Mouse (Mus musculus): Measurements from ENCODE around the gene Tceal5. TPM values are rescaled to one million over a fixed set of nuclear protein-coding genes. Genes with fewer than 3 reads are reported as not detected.
"Not testable (repeated sequence)": the region's sequence is repeated elsewhere in the genome, so short reads cannot be mapped to it uniquely, and the experiment has no call there.

Tceal5 gene
- polyA plus RNA-seq, 1 experiment from 2014 or later = 22.7 TPM

DNA sequence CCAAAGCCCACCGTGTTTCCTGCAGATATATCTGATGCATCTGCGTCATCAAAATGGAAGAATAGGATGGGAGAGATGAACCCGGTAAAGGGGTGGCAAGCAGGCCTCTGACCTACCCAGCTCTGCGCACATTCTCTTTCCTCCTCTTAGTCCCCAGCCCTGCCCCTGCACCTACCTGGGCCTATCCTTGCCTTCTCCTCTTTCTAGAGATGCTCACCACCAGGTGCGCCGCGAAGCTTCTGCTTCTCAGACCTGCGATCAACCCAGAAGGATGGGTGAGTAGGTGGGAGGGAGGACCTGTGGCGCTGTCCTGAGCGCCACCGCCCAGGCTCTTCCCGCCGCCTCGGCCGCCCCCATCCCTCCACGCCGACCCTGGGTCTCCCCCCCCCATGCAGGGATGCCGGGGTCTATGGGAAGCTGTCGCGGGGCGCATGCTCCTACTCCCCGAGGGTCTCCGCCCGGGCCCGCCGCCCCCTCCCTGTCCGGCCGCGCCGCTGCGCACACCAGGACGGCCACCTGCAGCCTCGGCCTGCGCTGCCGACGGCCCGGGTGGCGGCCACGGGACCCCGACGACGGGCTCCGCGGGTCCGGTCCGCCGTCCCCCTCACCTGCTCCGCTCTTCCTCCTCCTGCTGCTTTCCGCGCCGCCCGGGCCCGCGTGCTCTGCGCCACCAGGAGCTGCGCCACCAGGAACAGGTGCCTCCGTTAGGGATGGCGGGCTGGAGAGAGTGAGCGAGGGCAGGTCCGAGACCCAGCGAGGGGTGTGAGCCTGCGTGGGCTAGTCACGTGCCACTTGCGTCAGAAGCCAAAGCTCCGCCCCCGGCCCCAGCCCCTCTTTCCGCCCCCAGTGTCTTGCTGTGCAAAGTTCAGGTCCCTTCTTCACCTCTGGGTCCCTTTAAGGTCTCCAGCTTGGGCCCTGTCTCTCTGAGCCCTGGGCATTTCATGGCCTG is 11.3 kb upstream of the Tceal5 start, which contains the start of the genes Tceal7 and Bex1:
TSS of gene Tceal7 (plus strand) at position 51 of the 949 bp plus-strand sequence.
TSS of gene Bex1 (minus strand) at position 785 of the 949 bp plus-strand sequence.
- H3K36me3 ChIP-seq; H3K9me3 ChIP-seq; H3K27me3 ChIP-seq; H3K4me1 ChIP-seq (replicated peaks); H3K27ac ChIP-seq (replicated peaks): not testable (repeated sequence)
- Histone ChIP-seq H3K4me2 (peak within 1 kb of the TSS; percentile 52), H3K4me3 (peak within 1 kb of the TSS; percentile 42), H3K9ac (peak within 1 kb of the TSS; percentile 61)
- 32% methylated on average over 23 of the region's 67 CpGs for WGBS
- ATAC-seq (ENCODE audit: low read depth) = peak; percentile 95

DNA sequence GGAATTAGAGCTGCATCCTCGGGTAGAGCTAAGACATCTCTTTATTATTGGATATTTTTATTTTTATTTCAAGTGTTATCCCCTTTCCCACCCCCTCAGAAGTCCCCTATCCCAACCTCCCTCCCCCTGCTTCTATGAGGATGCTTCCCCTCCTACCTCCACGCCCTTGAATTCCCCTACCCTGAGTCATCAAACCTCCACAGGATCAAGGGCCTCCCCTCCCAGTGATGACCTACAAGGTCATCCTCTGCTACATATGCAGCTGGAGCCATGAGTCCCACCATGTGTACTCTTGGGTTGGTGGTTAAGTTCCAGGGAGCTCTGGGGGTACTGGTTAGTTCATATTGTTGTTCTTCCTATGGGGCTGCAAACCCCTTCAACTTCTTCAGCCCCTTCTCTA is 9.7 kb upstream of the Tceal5 start:
- WGBS = 59% methylated on average over 2 of the region's 2 CpGs
- Histone ChIP-seq H3K9ac (no peak overlapping the region), H3K4me1 (replicated peaks) (no peaks in the 10 kb centered on the region; the same call in 1 of the 2 replicates), H3K27ac (replicated peaks) (no peak overlapping the region), H3K36me3 (no peaks in the 10 kb centered on the region), H3K4me3 (no peak overlapping the region), H3K27me3 (no peaks in the 10 kb centered on the region), H3K4me2 (no peak overlapping the region), H3K9me3 (no peaks in the 10 kb centered on the region)
- ATAC-seq (ENCODE audit: low read depth) = no peak

DNA sequence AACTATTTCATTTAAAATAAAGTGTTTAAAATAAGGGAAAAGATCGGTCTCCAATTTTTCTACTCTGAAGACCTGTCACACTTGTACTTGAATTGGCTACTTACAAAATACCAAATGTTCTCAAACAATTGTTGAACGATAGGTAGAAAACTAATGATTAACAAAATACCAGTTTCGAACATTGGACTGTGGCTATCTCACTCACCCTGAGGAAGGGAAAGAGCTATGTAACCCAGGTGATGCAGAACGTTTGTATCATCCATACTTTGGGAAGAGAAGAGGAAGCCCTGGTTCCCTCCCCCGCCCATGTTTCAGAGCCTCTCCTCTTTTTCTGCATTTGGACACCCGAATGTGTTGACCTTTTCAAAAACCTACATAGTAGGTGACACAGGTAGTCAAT is 730 bp upstream of the Tceal5 start:
- Histone ChIP-seq H3K4me1 (replicated peaks) (no peaks in the 10 kb centered on the region; the same call in 1 of the 2 replicates), H3K27me3 (peaks cover 9% of the 10 kb centered on the region; the same call in 1 of the 2 replicates), H3K9me3 (no peaks in the 10 kb centered on the region), H3K27ac (replicated peaks) (no peak overlapping the region), H3K4me3 (no peak overlapping the region), H3K36me3 (no peaks in the 10 kb centered on the region), H3K9ac (no peak overlapping the region), H3K4me2 (no peak overlapping the region)
- ATAC-seq (ENCODE audit: low read depth) = no peak
- WGBS = 77% methylated on average over 6 of the region's 6 CpGs

DNA sequence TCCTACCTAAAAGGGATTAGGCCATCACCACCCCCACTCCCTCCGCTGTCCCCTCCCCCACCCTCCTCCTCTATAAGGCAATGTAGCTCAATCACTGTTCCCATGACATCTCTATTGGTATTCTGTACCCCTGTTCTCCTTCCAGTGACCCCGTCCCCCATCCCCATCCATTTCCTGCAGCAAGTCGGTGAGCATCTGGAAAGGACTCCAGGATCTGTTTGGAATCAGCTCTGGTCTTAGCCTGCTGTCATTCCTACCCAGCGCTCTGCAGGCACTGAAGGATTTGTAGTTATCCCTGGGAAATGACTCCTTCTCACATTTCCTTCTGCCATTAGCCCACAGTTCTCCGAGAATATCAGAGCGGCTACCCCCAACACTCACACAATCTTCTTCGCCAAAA is 419 bp downstream of the Tceal5 start:
- peak overlapping the region; percentile 48 for H3K4me3 ChIP-seq
- 26% methylated on average over 7 of the region's 7 CpGs for WGBS
- H3K4me2 ChIP-seq = peak overlapping the region; percentile 56
- H3K9ac ChIP-seq = peak overlapping the region; percentile 69
- no peaks in the 10 kb centered on the region for H3K36me3 ChIP-seq
- no peaks in the 10 kb centered on the region for H3K9me3 ChIP-seq
- no peaks in the 10 kb centered on the region; the same call in 1 of the 2 replicates for H3K4me1 ChIP-seq (replicated peaks)
- H3K27ac ChIP-seq (replicated peaks) = peak overlapping the region; percentile 65
- H3K27me3 ChIP-seq = peaks cover 9% of the 10 kb centered on the region; the same call in 1 of the 2 replicates
- ATAC-seq (ENCODE audit: low read depth) = peak; percentile 75

DNA sequence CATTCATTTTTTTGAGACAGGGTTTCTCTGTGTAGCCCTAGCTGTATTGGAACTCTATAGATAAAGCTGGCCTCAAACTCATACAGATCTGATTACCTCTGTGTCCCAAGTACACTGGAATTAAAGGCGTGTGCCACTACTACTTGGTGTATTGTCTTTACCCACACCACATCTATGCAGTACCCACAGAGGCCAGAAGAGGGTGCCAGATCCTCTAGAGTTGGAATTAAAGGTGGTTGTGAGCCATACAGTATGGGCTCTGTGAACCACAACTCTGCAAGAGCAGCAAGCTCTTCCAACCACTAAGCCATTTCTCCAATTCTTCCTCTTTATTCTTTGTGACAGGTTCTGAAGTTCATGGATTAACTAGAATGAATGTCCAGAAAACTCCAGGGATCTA is 6.8 kb downstream of the Tceal5 start:
- H3K9me3 ChIP-seq = no peaks in the 10 kb centered on the region
- H3K4me2 ChIP-seq = no peak overlapping the region
- no peak overlapping the region for H3K9ac ChIP-seq
- no peak overlapping the region for H3K27ac ChIP-seq (replicated peaks)
- H3K36me3 ChIP-seq = no peaks in the 10 kb centered on the region
- no peak overlapping the region for H3K4me3 ChIP-seq
- H3K27me3 ChIP-seq = 0 out of 2 replicates have a peak, but pooled peaks cover 5% of the 10 kb centered on the region
- WGBS = 67% methylated on average over 1 of the region's 1 CpGs
- H3K4me1 ChIP-seq (replicated peaks) = no peaks in the 10 kb centered on the region
- no peak for ATAC-seq (ENCODE audit: low read depth)

DNA sequence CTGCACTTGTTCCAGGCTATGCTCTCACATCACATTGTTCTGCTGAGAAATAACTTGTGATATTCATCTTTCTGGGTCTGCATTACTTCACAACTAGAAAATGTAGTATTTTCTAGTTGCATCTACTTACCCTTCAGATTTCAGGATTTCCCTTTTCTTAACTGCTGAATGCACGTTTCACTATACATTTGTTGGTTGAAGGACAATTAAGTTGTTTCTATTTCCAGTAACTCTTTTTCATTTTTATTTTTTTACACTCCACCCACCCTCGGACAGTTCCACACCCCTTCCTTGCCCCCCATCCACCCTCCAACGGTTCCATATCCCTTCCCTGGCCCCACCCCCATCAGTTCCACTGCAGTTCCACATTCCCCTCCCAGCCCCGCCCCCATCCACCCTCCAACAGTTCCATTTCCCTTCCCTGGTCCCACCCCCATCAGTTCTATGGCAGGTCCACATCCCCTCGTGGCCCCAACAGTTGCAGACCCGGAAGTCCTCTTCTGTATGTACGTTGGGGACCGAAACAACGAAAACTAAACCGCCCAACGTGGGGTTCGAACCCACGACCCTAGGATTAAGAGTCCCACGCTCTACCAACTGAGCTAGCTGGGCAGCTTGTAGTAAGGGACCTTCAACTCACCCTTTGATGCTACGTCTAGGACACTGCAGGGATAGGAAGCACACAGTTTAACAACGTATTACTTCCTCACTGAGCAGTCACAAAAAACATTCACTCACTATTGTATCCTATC is 8.3 kb downstream of the Tceal5 start:
- H3K36me3 ChIP-seq = no peaks in the 10 kb centered on the region
- no peak for ATAC-seq (ENCODE audit: low read depth)
- H3K27ac ChIP-seq (replicated peaks) = no peak overlapping the region
- no peaks in the 10 kb centered on the region for H3K9me3 ChIP-seq
- H3K9ac ChIP-seq = no peak overlapping the region
- H3K27me3 ChIP-seq = no peaks in the 10 kb centered on the region
- H3K4me2 ChIP-seq = no peak overlapping the region
- H3K4me1 ChIP-seq (replicated peaks) = no peaks in the 10 kb centered on the region
- 86% methylated on average over 16 of the region's 16 CpGs for WGBS
- H3K4me3 ChIP-seq = no peak overlapping the region

DNA sequence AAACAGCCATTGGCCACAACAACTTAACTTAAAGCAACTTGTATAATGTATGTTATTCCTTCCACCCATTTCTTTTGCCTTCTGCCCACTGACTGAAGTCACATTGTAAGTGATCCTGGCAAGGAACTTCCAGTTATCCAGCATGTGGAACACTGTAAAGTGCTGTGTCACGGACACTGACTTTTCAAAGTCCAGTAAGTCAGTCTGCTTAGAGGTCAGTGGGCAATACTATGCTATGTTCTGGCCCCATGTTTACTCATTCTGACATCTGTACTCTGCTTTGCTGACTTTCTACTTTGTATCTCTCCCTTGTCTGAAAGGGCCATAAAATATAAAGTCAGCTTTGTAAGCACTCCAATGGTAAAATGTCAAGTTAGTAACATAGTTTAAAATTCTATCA is 20.6 kb downstream of the Tceal5 start:
- H3K4me1 ChIP-seq (replicated peaks) = no peaks in the 10 kb centered on the region
- H3K36me3 ChIP-seq = no peaks in the 10 kb centered on the region
- H3K9ac ChIP-seq = no peak overlapping the region
- no peaks in the 10 kb centered on the region for H3K9me3 ChIP-seq
- no peak for ATAC-seq (ENCODE audit: low read depth)
- no peak overlapping the region for H3K4me3 ChIP-seq
- H3K27me3 ChIP-seq = no peaks in the 10 kb centered on the region
- H3K4me2 ChIP-seq = no peak overlapping the region
- no peak overlapping the region for H3K27ac ChIP-seq (replicated peaks)
- WGBS = 96% methylated on average over 1 of the region's 1 CpGs

DNA sequence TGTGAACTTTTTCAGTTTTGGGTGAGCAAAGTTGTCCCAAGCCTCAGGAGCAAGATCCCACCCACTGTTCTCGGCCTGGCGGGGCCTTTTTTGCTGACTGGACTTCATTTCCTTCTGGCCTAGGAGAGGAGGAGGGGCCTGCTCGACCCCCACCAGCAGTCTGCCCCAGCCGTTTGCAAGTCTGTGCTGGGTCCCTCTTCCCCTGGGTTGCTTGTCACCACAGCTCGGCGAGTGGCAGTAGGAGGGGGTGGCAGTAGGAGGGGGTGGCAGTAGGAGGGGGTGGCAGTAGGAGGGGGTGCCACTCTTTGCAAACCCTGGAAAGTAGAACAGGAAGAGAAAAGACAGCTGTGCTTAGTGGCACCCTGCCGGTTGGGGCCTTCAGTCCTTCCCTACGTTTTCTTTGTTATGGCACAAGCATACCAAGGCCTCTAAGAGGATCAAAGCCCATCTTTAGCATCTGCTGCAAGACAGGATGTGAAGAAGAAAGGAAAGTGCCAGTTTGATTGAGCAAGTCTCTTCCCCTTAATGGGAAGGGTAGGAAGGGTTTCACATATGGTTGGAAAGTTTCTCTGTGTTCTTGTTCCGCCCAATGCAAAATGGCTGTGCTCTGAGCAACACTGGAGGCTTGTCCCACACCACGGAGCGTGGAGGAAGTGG is 22.7 kb downstream of the Tceal5 start:
- Histone ChIP-seq H3K27me3 (0 out of 2 replicates have a peak, but pooled peaks cover 3% of the 10 kb centered on the region), H3K4me2 (no peak overlapping the region), H3K27ac (replicated peaks) (no peak overlapping the region), H3K4me3 (no peak overlapping the region), H3K36me3 (no peaks in the 10 kb centered on the region), H3K4me1 (replicated peaks) (no peaks in the 10 kb centered on the region), H3K9me3 (no peaks in the 10 kb centered on the region), H3K9ac (no peak overlapping the region)
- ATAC-seq (ENCODE audit: low read depth) = no peak
- 26% methylated on average over 9 of the region's 11 CpGs for whole genome bisulfite sequencing

DNA sequence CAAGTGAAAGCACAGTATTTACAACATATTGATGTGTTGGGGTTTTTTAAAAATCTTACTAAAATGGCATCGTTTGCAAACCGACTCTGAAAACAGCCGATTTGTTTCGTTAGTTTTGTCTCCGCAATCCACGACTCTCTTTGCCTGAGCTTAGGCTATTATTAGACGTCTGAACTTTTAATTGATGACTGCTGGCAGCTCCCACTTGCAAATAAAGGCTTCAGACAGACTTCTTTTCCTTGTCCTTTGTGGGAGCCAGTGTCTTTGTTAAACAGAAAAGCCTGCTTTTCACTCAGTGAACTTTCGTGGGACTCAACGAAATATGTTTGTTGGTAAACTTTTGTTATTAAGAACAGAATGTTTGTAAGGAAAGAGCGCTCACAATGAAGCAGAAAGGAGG is 30.9 kb downstream of the Tceal5 start:
- H3K36me3 ChIP-seq = no peaks in the 10 kb centered on the region
- ATAC-seq (ENCODE audit: low read depth) = no peak
- WGBS = 22% methylated on average over 10 of the region's 10 CpGs
- H3K27ac ChIP-seq (replicated peaks) = peak overlapping the region; percentile 85; the same call in 1 of the 2 replicates
- H3K9me3 ChIP-seq = no peaks in the 10 kb centered on the region
- peak overlapping the region; percentile 54 for H3K4me3 ChIP-seq
- H3K9ac ChIP-seq = peak overlapping the region; percentile 61
- H3K4me2 ChIP-seq = peak overlapping the region; percentile 52
- H3K4me1 ChIP-seq (replicated peaks) = peaks cover 6% of the 10 kb centered on the region
- H3K27me3 ChIP-seq = 0 out of 2 replicates have a peak, but pooled peaks cover under 1% of the 10 kb centered on the region

DNA sequence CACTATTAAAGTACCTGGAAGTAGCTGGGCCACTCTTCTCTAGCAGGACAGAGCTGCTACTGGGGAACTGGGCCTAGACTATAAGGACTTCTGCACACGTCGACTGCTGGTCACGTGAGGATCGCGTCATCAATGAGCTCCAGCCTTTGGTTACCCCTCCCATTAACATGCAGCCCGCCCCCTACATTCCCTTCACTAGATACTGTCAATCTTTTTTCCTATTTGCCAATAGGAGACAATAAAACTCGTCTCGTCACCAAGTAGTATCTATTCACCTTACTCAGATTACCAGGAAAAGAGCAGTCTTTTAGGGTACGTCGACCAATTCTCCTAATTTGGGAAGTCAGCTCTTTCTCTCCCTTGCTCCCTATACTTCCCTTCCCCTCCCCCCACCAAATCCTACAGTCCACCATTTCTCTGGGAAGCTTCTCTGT is 31.5 kb downstream of the Tceal5 start, which contains the start of gene Tceal8:
TSS of gene Tceal8 (minus strand) at position 225 of the 434 bp plus-strand sequence.
- Histone ChIP-seq H3K4me3 (peak within 1 kb of the TSS; percentile 54), H3K27ac (replicated peaks) (peak within 1 kb of the TSS; percentile 85), H3K36me3 (no peaks in the 10 kb centered on the region), H3K4me2 (peak within 1 kb of the TSS; percentile 52), H3K27me3 (no peaks in the 10 kb centered on the region), H3K9me3 (no peaks in the 10 kb centered on the region), H3K9ac (peak within 1 kb of the TSS; percentile 73), H3K4me1 (replicated peaks) (peaks cover 6% of the 10 kb centered on the region)
- WGBS = 10% methylated on average over 10 of the region's 10 CpGs
- peak; percentile 96 for ATAC-seq (ENCODE audit: low read depth)

DNA sequence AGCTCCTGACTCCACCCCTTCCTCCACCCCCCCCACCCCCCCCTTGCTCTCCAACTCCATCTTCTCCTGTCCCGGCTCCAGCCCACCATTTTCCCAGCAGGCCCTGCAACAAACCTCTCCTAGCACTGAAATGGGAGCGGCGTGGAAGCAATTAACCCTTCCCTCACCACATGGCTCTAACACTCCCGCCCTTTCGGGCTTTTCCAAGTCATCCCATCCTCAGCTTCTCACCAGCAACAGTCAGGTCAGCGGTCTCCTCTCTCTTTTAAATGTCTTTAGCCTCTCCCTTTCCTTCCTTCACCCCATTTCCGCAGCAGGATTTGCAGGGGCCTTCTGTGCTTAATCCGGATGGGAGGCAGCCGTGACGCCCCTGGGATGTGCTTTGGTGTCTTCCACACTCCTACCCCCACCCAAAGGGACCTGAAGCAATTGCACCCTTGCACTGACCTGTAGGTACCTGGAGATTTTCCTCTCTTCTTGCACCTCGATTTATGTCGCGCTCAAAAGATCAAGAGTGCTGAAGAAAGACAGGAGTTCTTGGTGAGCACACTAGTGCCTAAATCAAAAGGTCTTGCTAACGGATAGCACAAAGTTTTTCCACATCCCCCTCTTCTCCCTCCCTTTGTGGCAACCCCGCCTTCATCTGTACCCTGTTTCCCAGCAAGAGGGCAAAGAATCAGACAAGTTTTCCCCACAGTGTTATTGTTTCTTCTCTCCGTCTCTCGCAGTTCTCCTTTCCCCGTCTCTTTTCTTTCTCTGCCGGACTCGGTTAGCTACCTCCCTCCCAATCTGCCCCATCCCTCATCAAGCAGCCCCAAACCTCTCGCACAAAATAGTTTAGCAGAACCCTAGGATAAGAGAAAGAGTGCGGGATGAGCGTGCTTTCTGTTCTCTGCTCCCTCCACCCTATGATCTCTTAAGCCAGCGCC is 32.2 kb downstream of the Tceal5 start:
- peak overlapping the region; percentile 52 for H3K4me2 ChIP-seq
- peak overlapping the region; percentile 73 for H3K9ac ChIP-seq
- H3K27me3 ChIP-seq = no peaks in the 10 kb centered on the region
- peak overlapping the region; percentile 85 for H3K27ac ChIP-seq (replicated peaks)
- peak; percentile 87 for ATAC-seq (ENCODE audit: low read depth)
- H3K4me3 ChIP-seq = peak overlapping the region; percentile 54
- peaks cover 6% of the 10 kb centered on the region for H3K4me1 ChIP-seq (replicated peaks)
- no peaks in the 10 kb centered on the region for H3K9me3 ChIP-seq
- H3K36me3 ChIP-seq = no peaks in the 10 kb centered on the region
- WGBS = 22% methylated on average over 24 of the region's 24 CpGs
